Mouse (Mus musculus) thymus, postnatal 14 days (tissue): ENCODE results near the gene Hoxa1.

Experiments used
- DNase-seq: peaks from one replicate; pipeline ENCODE4 v3.0.0; 2021

Hoxa1 gene

GRCm38 (mm10) chr6:52158276-52159051, at the start of gene Hoxa1:
Hoxa1 (minus strand) TSS chr6:52158317.
- DNase-seq = peak; percentile 67

GRCm38 (mm10) chr6:52207684-52207976, 49.5 kb upstream of the Hoxa1 start:
- no peak for DNase-seq

GRCm38 (mm10) chr6:52206882-52207683, 49.0 kb upstream of the Hoxa1 start:
- DNase-seq = no peak

- DNase-seq = no peak
These were observed 47.8 kb upstream of the Hoxa1 start for GRCm38 (mm10) chr6:52205638-52206621.

GRCm38 (mm10) chr6:52205221-52205620, 47.1 kb upstream of the Hoxa1 start:
- no peak for DNase-seq

DNA sequence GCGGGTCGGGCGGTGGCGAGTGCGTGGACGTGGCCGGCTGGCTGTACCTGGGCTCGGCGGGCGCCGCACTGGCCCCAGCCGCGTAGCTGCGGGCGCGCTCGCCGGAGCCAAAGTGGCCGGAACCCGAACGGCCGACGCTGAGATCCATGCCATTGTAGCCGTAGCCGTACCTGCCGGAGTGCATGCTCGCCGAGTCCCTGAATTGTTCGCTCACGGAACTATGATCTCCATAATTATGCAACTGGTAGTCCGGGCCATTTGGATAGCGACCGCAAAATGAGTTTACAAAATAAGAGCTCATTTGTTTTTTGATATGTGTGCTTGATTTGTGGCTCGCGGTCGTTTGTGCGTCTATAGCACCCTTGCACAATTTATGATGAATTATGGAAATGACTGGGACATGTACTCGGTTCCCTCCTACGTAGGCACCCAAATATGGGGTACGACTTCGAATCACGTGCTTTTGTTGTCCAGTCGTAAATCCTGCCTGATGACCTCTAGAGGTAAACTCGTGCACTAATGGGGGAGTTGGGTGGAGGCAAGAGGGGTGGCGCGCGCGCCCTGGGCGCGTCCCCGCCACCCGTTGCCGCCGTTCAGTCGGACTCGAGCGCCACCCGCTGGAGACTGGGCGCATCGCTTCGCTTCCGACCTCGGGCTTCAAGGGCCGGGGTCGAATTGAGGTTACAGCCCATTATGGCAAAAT, 46.1 kb upstream of the Hoxa1 start, which contains the start of gene Hoxa5:
TSS of gene Hoxa5 (minus strand) at position 538 of the 703 bp plus-strand sequence.
- DNase-seq = no peak

- no peak for DNase-seq
These were observed 45.4 kb upstream of the Hoxa1 start for GRCm38 (mm10) chr6:52203371-52204049.

DNA sequence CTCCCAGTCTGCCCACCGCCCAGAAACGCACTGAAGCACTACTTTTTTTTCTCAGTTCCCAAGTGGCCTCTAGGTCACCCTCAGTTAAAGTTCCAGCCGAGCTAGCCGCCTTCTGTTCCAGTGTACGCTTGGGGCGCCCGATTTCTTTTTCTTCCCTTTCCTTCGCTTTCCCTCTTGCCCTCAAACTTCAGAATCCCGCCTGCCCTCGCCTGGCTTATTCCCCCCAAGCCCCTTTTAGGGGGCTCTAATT, 44.9 kb upstream of the Hoxa1 start:
- no peak for DNase-seq

DNA sequence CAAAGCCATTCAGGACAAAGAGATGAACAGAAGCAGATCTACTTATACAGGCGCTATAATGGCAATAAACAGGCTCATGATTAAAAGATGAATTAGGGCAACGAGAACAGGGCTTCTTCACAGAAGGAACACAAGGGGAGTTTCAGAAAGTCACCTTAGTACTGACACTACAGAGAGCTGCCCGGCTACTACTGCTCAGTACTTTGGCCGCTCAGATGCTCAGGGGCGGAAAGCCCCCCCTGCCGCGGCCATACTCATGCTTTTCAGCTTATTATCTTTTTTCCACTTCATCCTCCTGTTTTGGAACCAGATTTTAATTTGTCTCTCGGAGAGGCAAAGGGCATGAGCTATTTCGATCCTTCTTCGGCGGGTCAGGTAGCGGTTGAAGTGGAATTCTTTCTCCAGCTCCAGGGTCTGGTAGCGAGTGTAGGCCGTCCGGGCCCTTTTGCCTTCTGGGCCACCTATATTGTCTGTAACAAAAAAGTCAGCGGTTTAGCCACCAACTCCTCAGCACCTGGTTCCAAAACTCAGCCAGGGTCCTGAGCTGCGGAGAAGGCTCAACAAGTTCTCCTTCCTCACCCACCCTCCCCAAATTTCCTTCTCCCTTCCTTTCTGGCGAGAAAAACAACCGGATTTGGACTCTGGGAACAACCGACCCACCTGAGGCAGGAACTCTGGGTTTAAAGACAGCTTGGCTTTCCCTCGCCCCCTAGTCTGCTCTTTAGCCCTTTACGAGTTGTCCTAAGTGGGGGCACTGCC, 44.4 kb upstream of the Hoxa1 start:
- no peak for DNase-seq

- DNase-seq = no peak
These were observed 43.2 kb upstream of the Hoxa1 start for GRCm38 (mm10) chr6:52201269-52201668.

- DNase-seq = no peak
These were observed 42.7 kb upstream of the Hoxa1 start for GRCm38 (mm10) chr6:52200751-52201250.

GRCm38 (mm10) chr6:52200073-52200750, 42.1 kb upstream of the Hoxa1 start:
- no peak for DNase-seq

GRCm38 (mm10) chr6:52197271-52197670, 39.2 kb upstream of the Hoxa1 start:
- no peak for DNase-seq

- DNase-seq = no peak
These were observed 38.7 kb upstream of the Hoxa1 start for GRCm38 (mm10) chr6:52196811-52197210.

- no peak for DNase-seq
These were observed 36.6 kb upstream of the Hoxa1 start for GRCm38 (mm10) chr6:52194690-52195089.

DNA sequence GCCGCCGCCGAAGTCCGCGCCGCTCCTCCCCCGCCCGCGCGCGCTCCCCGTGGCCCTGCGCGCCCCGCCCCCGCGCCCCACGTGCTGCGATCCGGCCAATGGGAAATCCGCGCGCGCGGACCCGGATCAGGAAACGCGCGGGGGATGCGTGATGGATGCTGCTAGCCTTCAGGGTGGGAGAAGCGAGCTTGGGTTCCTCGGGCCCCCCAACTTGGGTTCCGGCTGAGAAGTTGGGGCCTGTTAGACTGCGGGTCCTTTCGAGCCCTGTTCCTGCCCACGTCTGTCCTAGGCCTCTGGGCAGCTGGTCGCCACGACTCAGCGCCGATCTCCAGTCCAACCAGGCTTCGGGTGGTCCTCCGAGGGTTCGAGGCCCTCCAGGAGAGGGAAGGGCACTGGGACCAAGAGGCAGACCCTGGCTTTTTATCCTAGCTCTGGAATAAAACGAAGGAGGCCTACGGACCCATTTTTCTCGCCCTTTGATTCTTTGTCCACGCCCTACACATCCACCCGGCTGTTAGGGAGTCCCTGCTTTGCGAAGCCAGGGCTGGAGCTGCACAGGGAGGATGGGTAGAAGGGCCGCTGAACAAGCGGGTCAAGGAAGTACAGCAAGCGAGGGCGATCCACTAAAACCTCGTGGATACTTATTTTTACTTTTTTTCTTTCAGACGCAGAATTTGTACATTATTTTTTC, 33.9 kb upstream of the Hoxa1 start:
- DNase-seq = peak; percentile 90

DNA sequence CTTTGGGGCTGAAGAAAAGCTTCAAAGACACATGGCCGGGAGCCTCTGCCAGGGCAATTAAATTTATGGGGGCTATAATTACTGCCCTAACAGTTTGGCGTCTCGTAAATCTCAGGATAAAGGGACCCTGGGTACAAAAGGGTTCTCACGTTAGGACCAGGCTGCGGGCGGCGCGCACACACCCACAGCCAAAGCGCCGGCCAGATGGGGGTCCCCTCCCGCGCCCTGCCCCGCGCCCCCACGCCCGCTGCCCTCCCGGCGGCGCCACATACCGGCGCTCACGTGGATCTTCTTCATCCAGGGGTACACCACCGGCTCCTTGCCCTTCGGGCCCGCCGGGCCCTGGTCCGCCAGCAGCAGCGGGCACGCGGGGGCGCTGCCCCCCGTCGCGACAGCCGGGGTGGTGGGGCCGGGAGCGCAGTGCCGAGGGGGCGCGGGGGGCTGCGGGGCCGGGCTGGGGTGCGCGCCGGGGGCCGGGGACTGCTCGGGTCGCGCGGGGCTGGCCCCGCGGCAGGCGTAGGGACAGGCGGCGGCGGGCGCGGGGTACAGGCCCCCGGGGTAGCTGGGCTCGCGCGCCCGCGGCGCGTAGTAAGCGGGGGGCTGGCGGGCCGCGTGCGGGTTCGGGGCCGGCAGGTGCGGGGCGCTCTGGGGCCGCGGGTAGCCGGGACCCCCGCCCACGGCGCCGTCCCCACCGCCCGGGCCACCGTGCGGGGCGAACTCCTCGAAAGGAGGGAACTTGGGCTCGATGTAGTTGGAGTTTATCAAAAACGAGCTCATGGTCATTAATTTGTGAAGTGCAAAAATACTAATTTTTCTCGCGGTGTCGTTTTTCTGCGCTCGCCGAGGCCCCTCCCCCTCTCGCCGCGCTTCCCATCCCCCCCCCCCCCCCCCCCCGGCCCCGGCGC, 33.0 kb upstream of the Hoxa1 start, which contains the start of gene Hoxa4:
TSS of gene Hoxa4 (minus strand) at position 848 of the 905 bp plus-strand sequence.
- DNase-seq = peak; percentile 39

- no peak for DNase-seq
These were observed 32.3 kb upstream of the Hoxa1 start for GRCm38 (mm10) chr6:52190410-52190809.

DNA sequence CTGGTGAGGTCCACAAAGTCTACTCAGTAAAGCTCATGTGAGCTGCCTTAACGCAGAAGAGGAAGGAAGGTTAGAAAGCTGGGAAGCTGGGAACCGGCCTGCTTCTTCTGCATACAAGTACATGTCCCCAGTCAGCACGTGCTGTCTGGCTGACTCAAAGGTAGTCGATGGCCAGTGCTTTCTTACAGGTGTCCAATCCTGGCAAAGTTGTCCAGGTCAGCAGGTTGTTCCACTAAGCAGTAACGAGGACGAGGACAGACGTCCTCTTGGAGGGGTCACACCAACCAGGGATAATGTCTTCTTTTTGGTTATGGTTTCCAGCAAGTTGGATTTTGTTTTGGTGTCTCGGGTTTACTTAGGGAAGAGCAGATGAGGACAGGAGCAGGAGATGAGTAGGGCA, 31.8 kb upstream of the Hoxa1 start:
- DNase-seq = no peak
